Mouse (Mus musculus) kidney, embryonic 15.5 days (tissue): Measurements from ENCODE around the gene Zfp580. TPM values are rescaled to one million over a fixed set of nuclear protein-coding genes. Genes with fewer than 3 reads are reported as not detected.

ENCODE experiments used
- ATAC-seq: fragments of 200-750 bp; cut with Nextera tagmentation; replicated peaks from 2 replicates; pipeline ENCODE4 v1.8.0; 2017; ENCODE audit warnings: moderate TSS enrichment; ENCODE audit not compliant: low FRiP score
- H3K27ac ChIP-seq: fragments of 300-500 bp; sonication (generic); 2 replicates; pipeline ENCODE4 v1.5.1; 2015; ENCODE audit warnings: mild to moderate bottlenecking, inconsistent platforms
- H3K27me3 ChIP-seq: fragments of 300-500 bp; sonication (generic); 2 replicates; pipeline ENCODE4 v1.6.1; 2015; ENCODE audit warnings: inconsistent platforms
- H3K36me3 ChIP-seq: fragments of 300-500 bp; sonication (generic); 2 replicates; pipeline ENCODE4 v1.6.1; 2015; ENCODE audit warnings: inconsistent platforms
- H3K4me1 ChIP-seq: fragments of 300-500 bp; sonication (generic); 2 replicates; pipeline ENCODE4 v1.6.1; 2015; ENCODE audit warnings: inconsistent platforms
- H3K4me2 ChIP-seq: fragments of 300-500 bp; sonication (generic); 2 replicates; pipeline ENCODE4 v1.6.1; 2015; ENCODE audit warnings: moderate library complexity, mild to moderate bottlenecking, inconsistent platforms
- H3K4me3 ChIP-seq: fragments of 300-500 bp; sonication (generic); replicated peaks from 2 replicates; pipeline ENCODE4 v1.5.1; 2015; ENCODE audit warnings: mild to moderate bottlenecking, inconsistent platforms
- H3K9ac ChIP-seq: fragments of 300-500 bp; sonication (generic); 2 replicates; pipeline ENCODE4 v1.6.1; 2015; ENCODE audit warnings: mild to moderate bottlenecking, inconsistent platforms
- H3K9me3 ChIP-seq: fragments of 300-500 bp; sonication (generic); replicated peaks from 2 replicates; pipeline ENCODE4 v1.6.1; 2016; ENCODE audit warnings: inconsistent platforms
- WGBS: fragments of 180-500 bp; shearing (Covaris S2); methylation state at CpG from one replicate; pipeline ENCODE4 v1.1.7; 2015; ENCODE audit warnings: mixed read lengths; 5-methylcytosine and 5-hydroxymethylcytosine counted together
- polyA plus RNA-seq: library from polyadenylated mRNA; unstranded; fragments of >200 nt; fragmentation: Nextera tagmentation; extraction: Ambion mirVana; gene quantifications from 2 replicates; pipeline ENCODE4 v1.2.1, GENCODE M21; 2015

Zfp580 gene
- polyA plus RNA-seq, 1 experiment from 2014 or later, result 41.0 TPM

- 91% methylated on average over 8 of the region's 8 CpGs for WGBS
- H3K9me3 ChIP-seq, result no peaks in the 10 kb centered on the region
- peak overlapping the region; percentile 67 for H3K4me3 ChIP-seq
- H3K9ac ChIP-seq, result peak overlapping the region; percentile 80; the same call in 1 of the 2 replicates
- H3K36me3 ChIP-seq, result peaks cover 48% of the 10 kb centered on the region
- peaks cover 11% of the 10 kb centered on the region; the same call in 1 of the 2 replicates for H3K4me1 ChIP-seq
- no peak for ATAC-seq
- peak overlapping the region; percentile 62 for H3K4me2 ChIP-seq
- peak overlapping the region; percentile 97 for H3K27ac ChIP-seq
- no peaks in the 10 kb centered on the region for H3K27me3 ChIP-seq
Observed at GRCm38 (mm10) chr7:5037467-5037866, 13.9 kb upstream of the Zfp580 start.

- H3K36me3 ChIP-seq, result peaks cover 40% of the 10 kb centered on the region
- no peaks in the 10 kb centered on the region for H3K27me3 ChIP-seq
- H3K9me3 ChIP-seq, result no peaks in the 10 kb centered on the region
- peaks cover 11% of the 10 kb centered on the region; the same call in 1 of the 2 replicates for H3K4me1 ChIP-seq
- H3K4me2 ChIP-seq, result peak within 1 kb of the TSS; percentile 62
- peak within 1 kb of the TSS; percentile 97 for H3K27ac ChIP-seq
- under 1% methylated on average over 48 of the region's 48 CpGs for WGBS
- H3K4me3 ChIP-seq, result peak within 1 kb of the TSS; percentile 67
- peak within 1 kb of the TSS; percentile 80 for H3K9ac ChIP-seq
- ATAC-seq, result peak; percentile 98
Observed at GRCm38 (mm10) chr7:5038109-5038732, 13.1 kb upstream of the Zfp580 start, which contains the start of gene Zfp784. TSS of gene Zfp784 (minus strand) at chr7:5038446.

- Histone ChIP-seq H3K27ac (peak overlapping the region; percentile 97; the same call in 1 of the 2 replicates), H3K4me2 (peak overlapping the region; percentile 62), H3K4me1 (peaks cover 11% of the 10 kb centered on the region; the same call in 1 of the 2 replicates), H3K36me3 (peaks cover 33% of the 10 kb centered on the region), H3K9me3 (no peaks in the 10 kb centered on the region), H3K27me3 (no peaks in the 10 kb centered on the region), H3K4me3 (peak overlapping the region; percentile 67), H3K9ac (peak overlapping the region; percentile 80)
- no peak for ATAC-seq
- 42% methylated on average over 5 of the region's 5 CpGs for WGBS
Observed at GRCm38 (mm10) chr7:5038940-5039339, 12.4 kb upstream of the Zfp580 start.

GRCm38 (mm10) chr7:5044981-5045380, 6.4 kb upstream of the Zfp580 start:
- Histone ChIP-seq H3K9me3 (no peaks in the 10 kb centered on the region), H3K27ac (no peak overlapping the region), H3K4me3 (no peak overlapping the region), H3K4me2 (no peak overlapping the region), H3K27me3 (no peaks in the 10 kb centered on the region), H3K4me1 (no peaks in the 10 kb centered on the region), H3K36me3 (peaks cover 7% of the 10 kb centered on the region; the same call in 1 of the 2 replicates), H3K9ac (no peak overlapping the region)
- ATAC-seq, result no peak
- WGBS, result 85% methylated on average over 2 of the region's 2 CpGs

- no peaks in the 10 kb centered on the region for H3K9me3 ChIP-seq
- peaks cover 4% of the 10 kb centered on the region; the same call in 1 of the 2 replicates for H3K36me3 ChIP-seq
- H3K4me3 ChIP-seq, result no peak overlapping the region
- H3K27me3 ChIP-seq, result no peaks in the 10 kb centered on the region
- no peak overlapping the region for H3K4me2 ChIP-seq
- no peak for ATAC-seq
- H3K9ac ChIP-seq, result no peak overlapping the region
- 71% methylated on average over 2 of the region's 2 CpGs for WGBS
- peaks cover 7% of the 10 kb centered on the region for H3K4me1 ChIP-seq
- H3K27ac ChIP-seq, result no peak overlapping the region
Observed at GRCm38 (mm10) chr7:5046112-5046511, 5.2 kb upstream of the Zfp580 start.

- WGBS, result 33% methylated on average over 2 of the region's 2 CpGs
- no peaks in the 10 kb centered on the region for H3K36me3 ChIP-seq
- no peaks in the 10 kb centered on the region for H3K9me3 ChIP-seq
- H3K4me3 ChIP-seq, result no peak overlapping the region
- peaks cover 14% of the 10 kb centered on the region for H3K4me1 ChIP-seq
- H3K4me2 ChIP-seq, result no peak overlapping the region
- H3K27ac ChIP-seq, result no peak overlapping the region
- 0 out of 2 replicates have a peak, but pooled peaks cover 6% of the 10 kb centered on the region for H3K27me3 ChIP-seq
- H3K9ac ChIP-seq, result no peak overlapping the region
- ATAC-seq, result no peak
Observed at GRCm38 (mm10) chr7:5047313-5047712, 4.0 kb upstream of the Zfp580 start.

- ATAC-seq, result no peak
- peaks cover 54% of the 10 kb centered on the region for H3K4me1 ChIP-seq
- H3K9me3 ChIP-seq, result no peaks in the 10 kb centered on the region
- peak overlapping the region; percentile 64 for H3K4me3 ChIP-seq
- H3K4me2 ChIP-seq, result peak overlapping the region; percentile 87
- under 1% methylated on average over 12 of the region's 12 CpGs for WGBS
- H3K36me3 ChIP-seq, result no peaks in the 10 kb centered on the region
- peak overlapping the region; percentile 71 for H3K9ac ChIP-seq
- H3K27ac ChIP-seq, result peak overlapping the region; percentile 84
- peaks cover 54% of the 10 kb centered on the region for H3K27me3 ChIP-seq
Observed at GRCm38 (mm10) chr7:5052438-5052837, 1.1 kb downstream of the Zfp580 start.

GRCm38 (mm10) chr7:5052931-5053343, 1.6 kb downstream of the Zfp580 start:
- 3% methylated on average over 45 of the region's 45 CpGs for WGBS
- H3K9me3 ChIP-seq, result no peaks in the 10 kb centered on the region
- ATAC-seq, result no peak

GRCm38 (mm10) chr7:5053456-5054179, 2.3 kb downstream of the Zfp580 start:
- Histone ChIP-seq H3K9ac (peak overlapping the region; percentile 71), H3K9me3 (no peaks in the 10 kb centered on the region), H3K27me3 (peaks cover 64% of the 10 kb centered on the region), H3K27ac (no peak overlapping the region), H3K4me1 (peaks cover 63% of the 10 kb centered on the region), H3K36me3 (no peaks in the 10 kb centered on the region), H3K4me2 (peak overlapping the region; percentile 87), H3K4me3 (peak overlapping the region; percentile 64)
- no peak for ATAC-seq
- WGBS, result 9% methylated on average over 32 of the region's 32 CpGs

More at GRCm38 (mm10) chr7:5052931-5053343, 1.6 kb downstream of the Zfp580 start:
- peak overlapping the region; percentile 87 for H3K4me2 ChIP-seq
- H3K36me3 ChIP-seq, result no peaks in the 10 kb centered on the region
- peaks cover 59% of the 10 kb centered on the region for H3K27me3 ChIP-seq
- H3K27ac ChIP-seq, result 0 out of 2 replicates have a peak overlapping the region, but pooled peaks have one; percentile 14
- H3K4me1 ChIP-seq, result peaks cover 59% of the 10 kb centered on the region
- peak overlapping the region; percentile 64 for H3K4me3 ChIP-seq
- peak overlapping the region; percentile 71 for H3K9ac ChIP-seq

- 1% methylated on average over 49 of the region's 55 CpGs for WGBS
- peak overlapping the region; percentile 64 for H3K9ac ChIP-seq
- H3K27ac ChIP-seq, result peak overlapping the region; percentile 56
- H3K27me3 ChIP-seq, result peaks cover 63% of the 10 kb centered on the region
- H3K4me1 ChIP-seq, result peaks cover 72% of the 10 kb centered on the region
- no peak for ATAC-seq
- H3K4me2 ChIP-seq, result peak overlapping the region; percentile 88
- no peaks in the 10 kb centered on the region for H3K9me3 ChIP-seq
- H3K36me3 ChIP-seq, result no peaks in the 10 kb centered on the region
- H3K4me3 ChIP-seq, result peak overlapping the region; percentile 61
Observed at GRCm38 (mm10) chr7:5056651-5057263, 5.4 kb downstream of the Zfp580 start.

- H3K36me3 ChIP-seq, result no peaks in the 10 kb centered on the region
- peak overlapping the region; percentile 64 for H3K9ac ChIP-seq
- peaks cover 58% of the 10 kb centered on the region for H3K27me3 ChIP-seq
- H3K4me3 ChIP-seq, result peak overlapping the region; percentile 61
- peak overlapping the region; percentile 56; the same call in 1 of the 2 replicates for H3K27ac ChIP-seq
- H3K4me1 ChIP-seq, result peaks cover 66% of the 10 kb centered on the region
- H3K9me3 ChIP-seq, result no peaks in the 10 kb centered on the region
- WGBS, result 28% methylated on average over 8 of the region's 8 CpGs
- H3K4me2 ChIP-seq, result peak overlapping the region; percentile 88
- ATAC-seq, result no peak
Observed at GRCm38 (mm10) chr7:5057381-5057780, 6.0 kb downstream of the Zfp580 start.
